Mouse (Mus musculus): ENCODE measurements around the gene Tmem135. TPM values are rescaled to one million over a fixed set of nuclear protein-coding genes. Genes with fewer than 3 reads are reported as not detected.

The Tmem135 gene
- polyA plus RNA-seq, 1 experiment from 2014 or later = 28.8 TPM

DNA sequence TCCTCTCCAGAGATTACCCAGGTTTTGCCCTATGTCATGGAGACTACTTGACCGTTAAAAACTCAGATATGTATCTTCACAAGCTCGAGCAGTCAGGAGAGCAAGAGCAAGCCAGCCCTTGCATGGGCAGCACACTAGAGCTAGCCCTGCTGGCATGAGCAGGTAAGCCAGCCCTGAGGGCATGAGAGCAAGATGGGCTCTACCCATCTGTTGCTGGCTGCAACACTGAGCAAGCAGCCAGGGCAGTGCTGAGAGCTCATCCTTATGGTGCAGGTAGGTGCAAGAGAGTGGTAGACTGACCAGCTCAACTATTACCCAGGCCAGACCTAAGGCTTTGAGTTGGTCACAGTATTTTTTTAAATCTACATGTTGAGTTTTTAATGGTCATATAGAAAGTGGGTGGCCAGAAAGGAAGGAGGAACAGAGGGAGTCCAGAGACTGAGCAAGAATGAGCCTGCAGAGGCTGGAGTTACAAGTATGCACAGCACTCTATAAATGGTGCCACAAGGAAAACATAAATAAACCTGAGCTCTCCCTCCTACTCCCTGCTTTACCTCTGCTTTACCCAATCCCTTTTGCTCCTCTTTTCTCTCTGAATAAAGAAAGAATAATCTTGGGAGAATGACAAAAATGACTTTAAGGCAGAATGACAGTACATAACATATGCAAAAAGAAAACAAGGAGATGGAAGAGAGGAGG lies 156.9 kb downstream of the Tmem135 start:
- Histone ChIP-seq H3K27me3 (ENCODE audit: control insufficient read depth, insufficient read depth, low read depth, low read length) (no peaks in the 10 kb centered on the region), H3K27ac (ENCODE audit: low read length) (no peak overlapping the region), H3K9me3 (replicated peaks; ENCODE audit: control insufficient read depth, low read length, poor library complexity, severe bottlenecking) (no peaks in the 10 kb centered on the region), H3K4me1 (ENCODE audit: control insufficient read depth, insufficient read depth, low read length) (no peaks in the 10 kb centered on the region), H3K36me3 (ENCODE audit: control insufficient read depth, insufficient read depth, low read length) (no peaks in the 10 kb centered on the region), H3K9ac (ENCODE audit: low read depth, low read length) (no peak overlapping the region), H3K4me3 (ENCODE audit: low read depth, low read length) (no peak overlapping the region), H3K4me2 (ENCODE audit: low read length) (no peak overlapping the region)
- no peak for ATAC-seq
- WGBS = 95% methylated on average over 2 of the region's 2 CpGs

DNA sequence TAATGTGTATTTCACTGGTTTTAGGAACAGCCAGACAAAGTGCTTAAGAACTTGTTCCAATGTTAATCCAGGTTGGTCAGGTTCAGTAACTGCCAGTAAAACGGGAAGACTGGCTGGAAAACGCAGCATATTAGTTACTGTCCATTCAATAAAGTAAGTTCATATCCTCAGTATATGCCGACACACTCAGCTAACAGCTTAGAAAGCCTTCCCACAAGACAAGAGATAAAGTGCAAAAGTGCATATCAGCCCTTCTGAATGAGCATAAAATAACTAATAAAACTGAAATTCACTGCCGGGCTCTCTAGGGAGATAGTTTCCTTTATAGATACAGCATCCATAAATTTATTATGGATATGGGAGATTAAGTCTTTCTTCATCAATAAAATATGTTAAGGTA lies 161.5 kb downstream of the Tmem135 start:
- WGBS = 93% methylated on average over 4 of the region's 4 CpGs
- Histone ChIP-seq H3K9ac (ENCODE audit: low read depth, low read length) (no peak overlapping the region), H3K4me1 (ENCODE audit: control insufficient read depth, insufficient read depth, low read length) (no peaks in the 10 kb centered on the region), H3K4me3 (ENCODE audit: low read depth, low read length) (no peak overlapping the region), H3K9me3 (replicated peaks; ENCODE audit: control insufficient read depth, low read length, poor library complexity, severe bottlenecking) (no peaks in the 10 kb centered on the region), H3K27ac (ENCODE audit: low read length) (no peak overlapping the region), H3K27me3 (ENCODE audit: control insufficient read depth, insufficient read depth, low read depth, low read length) (no peaks in the 10 kb centered on the region), H3K4me2 (ENCODE audit: low read length) (no peak overlapping the region), H3K36me3 (ENCODE audit: control insufficient read depth, insufficient read depth, low read length) (no peaks in the 10 kb centered on the region)
- no peak for ATAC-seq

DNA sequence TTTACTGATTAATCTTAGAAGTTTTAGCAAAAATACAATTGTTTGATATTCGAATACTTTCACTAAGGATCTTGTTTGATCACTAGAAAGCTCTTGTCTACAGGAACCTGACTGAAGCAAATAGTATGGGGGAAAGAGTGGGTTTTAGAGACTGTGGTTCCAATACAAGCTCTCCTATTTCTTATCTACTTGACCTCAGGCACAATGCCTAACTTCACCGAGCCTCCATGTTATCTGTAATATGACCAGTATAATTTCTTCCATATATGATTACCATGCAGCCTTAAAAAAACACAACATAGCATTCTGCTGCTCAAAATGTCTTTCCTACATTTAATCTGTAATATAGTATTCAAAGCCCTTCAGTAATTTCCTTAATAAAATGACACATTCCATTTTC lies 161.9 kb downstream of the Tmem135 start:
- WGBS = 85% methylated on average over 2 of the region's 2 CpGs
- H3K4me2 ChIP-seq (ENCODE audit: low read length) = no peak overlapping the region

DNA sequence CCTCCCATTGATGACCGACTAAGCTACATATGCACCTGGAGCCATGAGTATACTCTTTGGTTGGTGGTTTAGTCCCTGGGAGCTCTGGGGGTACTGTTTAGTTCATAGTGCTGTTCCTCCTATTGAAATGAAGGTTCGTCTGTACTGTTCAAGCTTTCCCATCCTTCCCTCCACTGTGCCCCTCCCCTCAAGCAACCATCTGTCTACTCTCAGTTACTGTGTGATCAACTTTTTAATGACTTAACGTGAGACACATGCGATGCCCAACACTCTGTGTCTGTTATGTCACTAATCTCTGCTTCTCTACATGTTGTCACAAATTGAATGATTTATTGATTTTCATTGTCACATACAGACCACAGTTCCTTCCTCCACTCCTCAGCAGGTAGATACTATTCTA lies 164.4 kb downstream of the Tmem135 start:
- 0 out of 2 replicates have a peak, but pooled peaks have one; percentile 36 for ATAC-seq
- Histone ChIP-seq H3K4me3 (ENCODE audit: low read depth, low read length) (no peak overlapping the region), H3K9me3 (replicated peaks; ENCODE audit: control insufficient read depth, low read length, poor library complexity, severe bottlenecking) (no peaks in the 10 kb centered on the region), H3K9ac (ENCODE audit: low read depth, low read length) (no peak overlapping the region), H3K4me2 (ENCODE audit: low read length) (no peak overlapping the region), H3K36me3 (ENCODE audit: control insufficient read depth, insufficient read depth, low read length) (no peaks in the 10 kb centered on the region), H3K4me1 (ENCODE audit: control insufficient read depth, insufficient read depth, low read length) (no peaks in the 10 kb centered on the region), H3K27me3 (ENCODE audit: control insufficient read depth, insufficient read depth, low read depth, low read length) (no peaks in the 10 kb centered on the region), H3K27ac (ENCODE audit: low read length) (no peak overlapping the region)
- 87% methylated on average over 4 of the region's 4 CpGs for WGBS

More for the DNA sequence above, 161.9 kb downstream of the Tmem135 start:
- no peak overlapping the region for H3K9ac ChIP-seq (ENCODE audit: low read depth, low read length)
- H3K27ac ChIP-seq (ENCODE audit: low read length) = no peak overlapping the region
- H3K36me3 ChIP-seq (ENCODE audit: control insufficient read depth, insufficient read depth, low read length) = no peaks in the 10 kb centered on the region
- H3K4me3 ChIP-seq (ENCODE audit: low read depth, low read length) = no peak overlapping the region
- H3K27me3 ChIP-seq (ENCODE audit: control insufficient read depth, insufficient read depth, low read depth, low read length) = no peaks in the 10 kb centered on the region
- H3K4me1 ChIP-seq (ENCODE audit: control insufficient read depth, insufficient read depth, low read length) = no peaks in the 10 kb centered on the region
- H3K9me3 ChIP-seq (replicated peaks; ENCODE audit: control insufficient read depth, low read length, poor library complexity, severe bottlenecking) = no peaks in the 10 kb centered on the region
- no peak for ATAC-seq

DNA sequence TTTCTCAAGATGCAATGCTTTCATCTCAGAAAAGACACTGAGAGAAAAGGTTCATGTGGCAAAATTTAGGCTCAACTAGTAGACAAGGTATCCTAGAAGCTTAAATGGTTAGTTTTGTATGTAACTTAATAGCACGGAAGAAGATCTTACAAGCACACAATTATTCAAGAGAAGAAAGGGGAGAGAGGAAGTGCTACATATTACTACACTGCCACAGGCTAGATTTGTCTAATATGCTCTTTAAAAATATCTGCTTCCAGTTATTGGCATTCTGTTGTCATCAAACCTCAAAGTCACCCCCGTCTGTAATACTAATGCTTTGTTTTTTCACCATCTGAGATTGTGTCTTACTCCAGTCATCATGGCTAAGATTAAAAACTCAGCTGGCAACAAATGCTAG lies 167.4 kb downstream of the Tmem135 start:
- no peak overlapping the region for H3K9ac ChIP-seq (ENCODE audit: low read depth, low read length)
- H3K27ac ChIP-seq (ENCODE audit: low read length) = no peak overlapping the region
- 89% methylated on average over 2 of the region's 2 CpGs for WGBS
- no peak for ATAC-seq
- no peak overlapping the region for H3K4me3 ChIP-seq (ENCODE audit: low read depth, low read length)
- no peaks in the 10 kb centered on the region; the same call in 1 of the 2 replicates for H3K9me3 ChIP-seq (replicated peaks; ENCODE audit: control insufficient read depth, low read length, poor library complexity, severe bottlenecking)
- H3K27me3 ChIP-seq (ENCODE audit: control insufficient read depth, insufficient read depth, low read depth, low read length) = no peaks in the 10 kb centered on the region
- H3K36me3 ChIP-seq (ENCODE audit: control insufficient read depth, insufficient read depth, low read length) = no peaks in the 10 kb centered on the region
- no peak overlapping the region for H3K4me2 ChIP-seq (ENCODE audit: low read length)
- no peaks in the 10 kb centered on the region for H3K4me1 ChIP-seq (ENCODE audit: control insufficient read depth, insufficient read depth, low read length)

DNA sequence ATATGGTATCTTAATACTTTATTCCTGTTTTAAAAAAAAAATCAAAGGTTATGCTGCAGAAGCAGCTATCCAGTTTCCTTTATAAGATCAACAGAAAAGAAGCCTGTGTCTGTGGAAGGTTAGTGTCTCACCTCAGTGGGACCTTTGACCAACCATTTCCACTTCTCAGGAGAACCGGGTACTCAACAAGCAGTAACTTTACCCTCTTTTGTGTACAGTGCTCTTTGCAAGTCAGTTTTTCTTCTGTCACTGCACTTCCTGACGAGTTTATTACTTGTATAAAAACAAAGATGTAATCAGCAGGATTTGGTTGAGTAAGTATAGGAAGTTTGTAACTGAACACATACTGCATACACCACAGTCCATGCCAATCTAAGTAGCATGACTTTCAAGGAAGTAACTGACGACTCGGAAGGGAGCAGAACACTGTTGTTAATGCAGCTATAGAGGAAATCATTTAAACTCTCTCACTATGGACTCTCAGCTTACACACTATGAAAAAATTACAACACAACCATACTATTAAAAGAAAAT lies 168.0 kb downstream of the Tmem135 start:
- H3K27me3 ChIP-seq (ENCODE audit: control insufficient read depth, insufficient read depth, low read depth, low read length) = no peaks in the 10 kb centered on the region
- no peak for ATAC-seq
- 83% methylated on average over 4 of the region's 4 CpGs for WGBS

DNA sequence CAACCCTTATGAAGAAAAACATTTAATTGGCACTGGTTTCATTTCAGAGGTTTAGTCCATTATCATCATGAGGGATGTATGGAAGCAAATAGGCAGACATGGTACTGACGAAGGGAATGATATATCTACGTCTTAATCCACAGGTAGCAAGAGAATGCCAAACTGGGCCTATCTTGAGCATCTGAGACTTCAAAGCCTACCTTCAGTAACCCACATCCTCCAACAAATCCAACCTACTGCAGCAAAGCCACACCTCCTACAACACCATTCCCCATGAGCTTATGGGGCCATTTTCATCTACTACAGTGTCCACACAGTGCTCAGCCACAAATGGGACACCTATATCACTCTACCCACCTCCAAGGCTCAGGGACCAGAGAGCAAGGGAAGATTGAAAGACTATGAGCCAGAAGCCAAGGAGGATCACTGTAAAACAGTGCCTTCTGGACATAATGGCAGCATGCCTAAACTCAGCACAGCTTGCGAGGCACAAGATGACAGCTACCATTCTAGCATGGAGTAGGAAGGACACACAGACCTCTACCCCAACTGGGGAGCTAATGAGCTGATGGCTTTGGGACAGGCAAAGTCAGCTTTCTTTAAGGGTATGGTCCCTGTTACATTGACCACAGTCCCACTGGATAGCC lies 171.4 kb downstream of the Tmem135 start:
- no peak overlapping the region for H3K4me3 ChIP-seq (ENCODE audit: low read depth, low read length)
- no peak overlapping the region for H3K27ac ChIP-seq (ENCODE audit: low read length)
- no peak for ATAC-seq
- no peaks in the 10 kb centered on the region; the same call in 1 of the 2 replicates for H3K9me3 ChIP-seq (replicated peaks; ENCODE audit: control insufficient read depth, low read length, poor library complexity, severe bottlenecking)
- no peaks in the 10 kb centered on the region for H3K36me3 ChIP-seq (ENCODE audit: control insufficient read depth, insufficient read depth, low read length)
- WGBS = 95% methylated on average over 3 of the region's 3 CpGs
- H3K9ac ChIP-seq (ENCODE audit: low read depth, low read length) = no peak overlapping the region
- no peaks in the 10 kb centered on the region for H3K27me3 ChIP-seq (ENCODE audit: control insufficient read depth, insufficient read depth, low read depth, low read length)
- no peak overlapping the region for H3K4me2 ChIP-seq (ENCODE audit: low read length)
- H3K4me1 ChIP-seq (ENCODE audit: control insufficient read depth, insufficient read depth, low read length) = no peaks in the 10 kb centered on the region

More for the DNA sequence above, 168.0 kb downstream of the Tmem135 start:
- Histone ChIP-seq H3K4me3 (ENCODE audit: low read depth, low read length) (no peak overlapping the region), H3K4me1 (ENCODE audit: control insufficient read depth, insufficient read depth, low read length) (no peaks in the 10 kb centered on the region), H3K9me3 (replicated peaks; ENCODE audit: control insufficient read depth, low read length, poor library complexity, severe bottlenecking) (no peaks in the 10 kb centered on the region; the same call in 1 of the 2 replicates), H3K9ac (ENCODE audit: low read depth, low read length) (no peak overlapping the region), H3K36me3 (ENCODE audit: control insufficient read depth, insufficient read depth, low read length) (no peaks in the 10 kb centered on the region), H3K27ac (ENCODE audit: low read length) (no peak overlapping the region), H3K4me2 (ENCODE audit: low read length) (no peak overlapping the region)

DNA sequence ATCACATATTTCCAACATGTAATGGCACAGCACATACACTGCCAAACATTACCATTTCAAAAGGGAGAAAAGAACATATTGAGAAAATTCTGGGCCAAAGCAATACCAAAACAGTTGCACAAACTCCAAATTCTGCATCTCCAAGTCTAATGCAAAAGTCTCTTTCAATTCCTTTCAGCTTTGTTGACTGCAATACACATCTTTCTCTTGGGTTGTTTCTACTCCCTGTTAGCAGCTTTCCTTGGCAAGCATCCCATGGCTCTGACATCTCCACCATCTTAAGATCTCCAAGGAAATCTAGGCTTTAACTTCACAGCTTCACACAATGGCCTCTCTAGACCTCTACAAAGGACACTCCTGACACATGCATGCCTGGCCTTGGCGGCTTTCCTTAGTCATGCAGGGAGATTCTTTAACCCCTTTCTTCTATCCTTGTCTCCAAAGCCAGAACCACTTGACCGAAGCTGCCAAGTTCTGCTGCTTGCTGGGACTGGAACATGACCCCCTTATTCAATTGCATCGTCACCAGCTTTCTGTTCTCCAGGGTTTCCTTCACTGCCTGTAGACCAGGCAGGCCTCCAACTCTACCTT lies 172.7 kb downstream of the Tmem135 start:
- H3K4me1 ChIP-seq (ENCODE audit: control insufficient read depth, insufficient read depth, low read length) = no peaks in the 10 kb centered on the region
- H3K9me3 ChIP-seq (replicated peaks; ENCODE audit: control insufficient read depth, low read length, poor library complexity, severe bottlenecking) = no peaks in the 10 kb centered on the region; the same call in 1 of the 2 replicates
- ATAC-seq = no peak
- no peak overlapping the region for H3K27ac ChIP-seq (ENCODE audit: low read length)
- H3K36me3 ChIP-seq (ENCODE audit: control insufficient read depth, insufficient read depth, low read length) = no peaks in the 10 kb centered on the region
- H3K4me3 ChIP-seq (ENCODE audit: low read depth, low read length) = no peak overlapping the region
- H3K27me3 ChIP-seq (ENCODE audit: control insufficient read depth, insufficient read depth, low read depth, low read length) = no peaks in the 10 kb centered on the region
- WGBS = 84% methylated on average over 3 of the region's 3 CpGs
- no peak overlapping the region for H3K4me2 ChIP-seq (ENCODE audit: low read length)
- H3K9ac ChIP-seq (ENCODE audit: low read depth, low read length) = no peak overlapping the region

DNA sequence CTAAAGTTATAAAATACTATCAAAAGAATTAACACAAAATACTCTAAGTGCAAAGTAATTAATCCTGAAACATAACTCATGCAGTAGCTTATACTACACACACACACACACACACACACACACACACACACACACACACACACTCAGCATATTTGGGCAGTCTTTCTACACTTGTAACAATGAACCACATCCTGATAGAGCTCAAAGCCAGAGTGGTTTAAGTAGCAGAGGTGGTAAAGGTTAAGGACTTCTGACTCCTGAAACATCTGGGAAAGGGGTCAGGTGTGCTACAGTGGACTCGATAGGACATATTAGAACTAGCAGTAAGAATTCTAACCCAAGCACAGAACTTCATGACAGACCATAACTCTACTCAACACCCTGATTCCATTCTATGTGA lies 181.4 kb downstream of the Tmem135 start:
- no peak overlapping the region for H3K4me2 ChIP-seq (ENCODE audit: low read length)
- ATAC-seq = no peak
- H3K4me1 ChIP-seq (ENCODE audit: control insufficient read depth, insufficient read depth, low read length) = no peaks in the 10 kb centered on the region
- 78% methylated on average over 1 of the region's 1 CpGs for WGBS
- H3K36me3 ChIP-seq (ENCODE audit: control insufficient read depth, insufficient read depth, low read length) = no peaks in the 10 kb centered on the region
- no peak overlapping the region for H3K27ac ChIP-seq (ENCODE audit: low read length)
- no peaks in the 10 kb centered on the region for H3K9me3 ChIP-seq (replicated peaks; ENCODE audit: control insufficient read depth, low read length, poor library complexity, severe bottlenecking)
- H3K9ac ChIP-seq (ENCODE audit: low read depth, low read length) = no peak overlapping the region
- H3K4me3 ChIP-seq (ENCODE audit: low read depth, low read length) = no peak overlapping the region
- no peaks in the 10 kb centered on the region for H3K27me3 ChIP-seq (ENCODE audit: control insufficient read depth, insufficient read depth, low read depth, low read length)
